Mouse (Mus musculus) forebrain, postnatal 0 days (tissue): ENCODE results near the gene Hivep3. TPM values are rescaled to one million over a fixed set of nuclear protein-coding genes. Genes with fewer than 3 reads are reported as not detected.

ENCODE experiments used
- ATAC-seq: fragments of 200-750 bp; cut with Nextera tagmentation; 2 replicates; pipeline ENCODE4 v1.8.0; 2017; ENCODE audit warnings: mild to moderate bottlenecking, moderate library complexity
- DNase-seq: peaks from one replicate; pipeline ENCODE4 v3.0.0-alpha.2; 2015
- H3K27ac ChIP-seq: fragments of 300-500 bp; sonication (generic); 2 replicates; pipeline ENCODE4 v1.5.1; 2014; ENCODE audit warnings: low read depth, mild to moderate bottlenecking, antibody characterized with exemption, low read length, moderate library complexity, mixed read lengths
- H3K27me3 ChIP-seq: fragments of 300-500 bp; sonication (generic); 2 replicates; pipeline ENCODE4 v1.6.1; 2014; ENCODE audit warnings: mild to moderate bottlenecking, low read length, mixed read lengths; ENCODE audit not compliant: insufficient read depth
- H3K36me3 ChIP-seq: fragments of 300-500 bp; sonication (generic); 2 replicates; pipeline ENCODE4 v1.6.1; 2014; ENCODE audit warnings: mild to moderate bottlenecking, moderate library complexity; ENCODE audit not compliant: insufficient read depth
- H3K4me1 ChIP-seq: fragments of 300-500 bp; sonication (generic); 2 replicates; pipeline ENCODE4 v1.6.1; 2014; ENCODE audit warnings: antibody characterized with exemption; ENCODE audit not compliant: insufficient read depth
- H3K4me2 ChIP-seq: fragments of 300-500 bp; sonication (generic); 2 replicates; pipeline ENCODE4 v1.6.1; 2014; ENCODE audit warnings: low read depth, mild to moderate bottlenecking, moderate library complexity
- H3K4me3 ChIP-seq: fragments of 300-500 bp; sonication (generic); 2 replicates; pipeline ENCODE4 v1.5.1; 2014; ENCODE audit warnings: low read depth, low read length, mixed read lengths
- H3K9ac ChIP-seq: fragments of 300-500 bp; sonication (generic); 2 replicates; pipeline ENCODE4 v1.6.1; 2014; ENCODE audit warnings: mild to moderate bottlenecking
- H3K9me3 ChIP-seq: fragments of 300-500 bp; sonication (generic); 2 replicates; pipeline ENCODE4 v1.6.1; 2016; ENCODE audit warnings: low read length
- CTCF ChIP-seq: sonication (generic); IDR thresholded peaks from 2 replicates; pipeline ENCODE4 v1.5.1; 2016; ENCODE audit warnings: antibody characterized with exemption, control low read depth, low read depth
- WGBS: fragments of 180-500 bp; shearing (Covaris S2); extraction: QIAGEN DNeasy Blood & Tissue Kit; methylation state at CpG from one replicate; pipeline ENCODE4 v1.1.7; 2014; 5-methylcytosine and 5-hydroxymethylcytosine counted together
- polyA plus RNA-seq: library from polyadenylated mRNA; unstranded; fragments of >200 nt; fragmentation: Nextera tagmentation; extraction: Ambion mirVana; gene quantifications from 2 replicates; pipeline ENCODE4 v1.2.1, GENCODE M21; 2015
- total RNA-seq: library from RNA; depleted of rRNA; stranded (reverse); fragments of >200 nt; gene quantifications from 2 replicates; pipeline ENCODE4 v1.2.3, GENCODE M21; 2014

Hivep3 gene
- total and polyA plus RNA-seq, 2 experiments from 2014 or later, result 16.9 to 21.3 TPM

DNA sequence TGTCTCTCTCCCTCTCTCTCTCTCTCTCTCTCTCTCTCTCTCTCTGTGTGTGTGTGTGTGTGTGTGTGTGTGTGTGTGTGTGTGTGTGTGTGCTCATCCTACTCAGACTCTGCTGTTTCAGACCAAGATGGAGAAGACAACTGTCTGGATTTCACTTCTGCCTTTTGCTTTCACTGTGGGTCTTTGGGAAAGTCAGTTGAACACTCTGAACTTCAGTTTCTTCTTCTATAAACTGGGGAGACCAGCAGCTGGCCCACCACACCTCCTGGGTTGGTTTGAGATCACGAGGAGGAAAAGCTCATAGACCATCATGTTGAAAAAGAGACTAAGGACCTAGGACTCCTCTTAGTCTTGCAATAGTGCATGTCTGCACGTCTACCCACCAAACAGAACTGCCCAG is 246.3 kb downstream of the Hivep3 start:
- TF ChIP-seq CTCF, result no peak
- Histone ChIP-seq H3K4me2 (no peak overlapping the region), H3K4me1 (no peaks in the 10 kb centered on the region), H3K9me3 (no peaks in the 10 kb centered on the region), H3K27ac (no peak overlapping the region), H3K27me3 (no peaks in the 10 kb centered on the region), H3K36me3 (no peaks in the 10 kb centered on the region), H3K4me3 (no peak overlapping the region), H3K9ac (no peak overlapping the region)
- DNase-seq, result no peak
- WGBS, result 77% methylated on average over 2 of the region's 2 CpGs
- ATAC-seq, result no peak

DNA sequence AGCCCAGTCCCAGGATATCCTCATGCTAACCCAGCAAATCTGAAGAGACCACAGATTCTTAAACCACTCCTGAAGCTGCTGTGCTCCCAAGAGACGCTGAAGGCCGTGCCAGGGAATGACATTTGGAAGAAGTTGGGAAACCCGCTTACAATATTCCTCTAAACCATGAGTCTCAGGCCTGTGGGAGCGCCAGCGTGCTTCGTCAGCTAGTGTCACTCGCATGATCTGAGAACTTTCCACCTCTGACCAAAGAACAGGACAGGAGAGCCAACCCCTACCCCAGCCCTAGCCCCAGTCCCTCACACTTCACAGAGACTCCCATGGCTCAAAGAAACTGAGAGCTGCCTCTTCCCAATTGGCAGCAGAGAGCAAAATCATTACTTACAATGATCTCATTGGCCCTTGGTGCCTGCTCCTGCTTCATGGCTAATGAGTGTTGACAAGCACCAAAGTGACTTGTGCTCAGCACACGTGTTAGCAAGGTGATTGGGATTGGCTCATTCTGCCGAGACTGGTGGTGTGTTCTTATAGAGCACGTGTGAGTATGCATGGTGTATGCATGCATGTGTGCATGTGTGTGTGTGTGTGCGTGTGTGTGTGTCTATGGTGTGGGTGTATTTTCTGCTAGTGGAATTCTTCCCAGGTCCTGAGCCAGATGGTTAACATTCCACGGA is 247.6 kb downstream of the Hivep3 start:
- DNase-seq (no peak), ATAC-seq (no peak)
- Histone ChIP-seq H3K27me3 (no peaks in the 10 kb centered on the region), H3K27ac (no peak overlapping the region), H3K4me3 (no peak overlapping the region), H3K9me3 (no peaks in the 10 kb centered on the region), H3K36me3 (no peaks in the 10 kb centered on the region), H3K4me2 (no peak overlapping the region), H3K4me1 (peaks cover 4% of the 10 kb centered on the region), H3K9ac (no peak overlapping the region)
- 78% methylated on average over 12 of the region's 12 CpGs for WGBS
- TF ChIP-seq CTCF, result no peak

DNA sequence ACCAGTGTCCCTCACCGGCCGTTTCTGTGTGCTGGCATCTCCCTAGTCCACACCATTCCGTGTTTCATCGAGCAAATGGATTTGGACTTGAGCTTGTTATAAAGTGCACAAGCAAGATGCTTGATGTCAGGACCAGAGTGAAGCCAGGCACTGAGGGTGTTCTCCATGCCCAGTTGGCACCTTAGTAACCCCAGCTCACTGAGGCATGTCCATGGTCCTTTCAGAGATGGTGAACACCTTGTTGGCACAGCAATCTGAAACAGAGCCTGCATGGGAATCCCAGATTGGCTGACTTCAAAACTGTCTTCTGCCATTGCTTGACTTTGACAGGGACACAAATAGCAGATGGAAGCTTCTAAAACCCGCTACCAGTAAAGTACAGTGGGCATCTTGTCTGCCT is 252.5 kb downstream of the Hivep3 start:
- ATAC-seq (no peak), DNase-seq (no peak)
- Histone ChIP-seq H3K36me3 (no peaks in the 10 kb centered on the region), H3K27me3 (no peaks in the 10 kb centered on the region), H3K9ac (no peak overlapping the region), H3K27ac (peak overlapping the region; percentile 87), H3K9me3 (no peaks in the 10 kb centered on the region), H3K4me3 (no peak overlapping the region), H3K4me2 (no peak overlapping the region), H3K4me1 (peaks cover 20% of the 10 kb centered on the region)
- no peak for TF ChIP-seq CTCF
- WGBS, result 71% methylated on average over 5 of the region's 5 CpGs

DNA sequence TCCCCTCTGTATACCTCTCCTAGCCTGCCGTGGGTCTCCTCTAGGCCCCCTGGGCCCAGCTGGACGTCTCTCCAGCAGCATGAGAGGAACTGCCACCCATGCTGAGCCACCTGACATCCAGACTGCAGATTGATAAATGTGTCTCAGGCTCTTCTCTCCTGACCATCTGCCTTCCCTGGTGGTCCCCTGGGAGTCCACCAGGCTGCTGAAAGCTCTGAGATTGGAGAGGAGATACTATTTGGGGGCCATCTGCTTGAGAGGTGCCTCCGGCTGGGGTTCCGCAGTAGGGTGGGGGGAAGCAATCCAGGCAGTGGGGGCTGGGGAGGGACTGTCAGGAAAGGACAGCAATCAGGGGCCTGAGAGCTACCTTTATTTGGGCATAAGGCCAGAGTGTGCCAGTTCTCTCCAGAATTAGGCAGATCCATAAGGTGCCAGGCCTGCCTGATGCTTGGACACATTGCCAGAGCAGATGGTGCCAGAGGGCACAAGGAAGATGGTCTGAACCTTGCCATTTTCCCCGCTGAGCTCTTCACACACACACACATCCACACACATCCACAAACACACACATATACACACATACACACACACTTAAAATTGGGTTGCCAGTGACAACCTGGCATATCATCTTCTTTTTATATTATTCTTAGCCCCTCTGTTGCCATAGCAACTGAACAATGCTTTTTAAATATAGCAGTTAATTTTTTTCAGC is 253.2 kb downstream of the Hivep3 start:
- peak; percentile 81 for ATAC-seq
- WGBS, result 43% methylated on average over 5 of the region's 5 CpGs
- peak; percentile 80 for DNase-seq
- H3K27ac ChIP-seq, result peak overlapping the region; percentile 87
- no peak overlapping the region for H3K4me3 ChIP-seq
- TF ChIP-seq CTCF, result peak; percentile 4; the same call in 1 of the 2 replicates
- no peaks in the 10 kb centered on the region for H3K27me3 ChIP-seq
- H3K9ac ChIP-seq, result no peak overlapping the region; the same call in 1 of the 2 replicates
- H3K4me2 ChIP-seq, result no peak overlapping the region
- no peaks in the 10 kb centered on the region for H3K9me3 ChIP-seq
- H3K4me1 ChIP-seq, result peaks cover 20% of the 10 kb centered on the region
- no peaks in the 10 kb centered on the region for H3K36me3 ChIP-seq

DNA sequence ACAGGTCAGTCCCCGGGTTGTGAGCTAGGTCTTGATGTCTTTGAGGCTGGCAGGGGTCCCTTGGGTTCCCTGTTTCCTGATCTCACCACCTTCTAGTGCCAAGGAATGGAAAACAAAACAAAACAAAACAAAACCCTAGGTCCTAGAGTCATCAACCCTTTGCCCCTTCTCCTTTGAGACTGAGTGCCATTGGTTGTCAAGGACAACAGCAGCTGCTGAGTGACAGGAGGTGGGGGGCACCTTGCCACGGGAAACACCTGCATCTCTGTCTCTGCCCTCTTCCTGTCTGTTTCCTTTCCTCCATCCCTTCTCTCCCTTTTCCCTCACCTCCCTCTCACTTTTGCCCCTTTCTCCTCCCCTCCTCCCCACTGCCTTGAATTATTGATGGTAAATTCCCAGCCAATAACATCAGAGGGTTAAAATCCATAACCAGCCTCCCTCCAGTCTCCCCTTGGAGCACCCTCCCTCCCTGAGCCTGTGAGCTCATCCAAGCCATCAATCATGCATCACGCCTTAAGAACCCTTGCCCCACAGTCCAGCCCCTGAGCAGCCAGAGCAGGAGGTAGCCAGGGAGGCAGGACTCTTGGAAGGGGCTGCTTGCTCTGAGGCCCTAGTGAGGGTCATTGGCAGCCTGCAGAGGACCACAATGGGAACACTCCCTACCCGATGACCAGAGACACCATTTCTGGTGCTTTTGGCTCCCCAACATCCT is 253.9 kb downstream of the Hivep3 start:
- no peak; the same call in 1 of the 2 replicates for ATAC-seq
- no peaks in the 10 kb centered on the region for H3K36me3 ChIP-seq
- H3K9me3 ChIP-seq, result no peaks in the 10 kb centered on the region
- H3K4me1 ChIP-seq, result peaks cover 20% of the 10 kb centered on the region
- DNase-seq, result no peak
- no peak overlapping the region for H3K4me3 ChIP-seq
- peak overlapping the region; percentile 87 for H3K27ac ChIP-seq
- H3K4me2 ChIP-seq, result no peak overlapping the region
- no peak for TF ChIP-seq CTCF
- no peak overlapping the region for H3K9ac ChIP-seq
- 41% methylated on average over 4 of the region's 4 CpGs for WGBS
- H3K27me3 ChIP-seq, result no peaks in the 10 kb centered on the region

DNA sequence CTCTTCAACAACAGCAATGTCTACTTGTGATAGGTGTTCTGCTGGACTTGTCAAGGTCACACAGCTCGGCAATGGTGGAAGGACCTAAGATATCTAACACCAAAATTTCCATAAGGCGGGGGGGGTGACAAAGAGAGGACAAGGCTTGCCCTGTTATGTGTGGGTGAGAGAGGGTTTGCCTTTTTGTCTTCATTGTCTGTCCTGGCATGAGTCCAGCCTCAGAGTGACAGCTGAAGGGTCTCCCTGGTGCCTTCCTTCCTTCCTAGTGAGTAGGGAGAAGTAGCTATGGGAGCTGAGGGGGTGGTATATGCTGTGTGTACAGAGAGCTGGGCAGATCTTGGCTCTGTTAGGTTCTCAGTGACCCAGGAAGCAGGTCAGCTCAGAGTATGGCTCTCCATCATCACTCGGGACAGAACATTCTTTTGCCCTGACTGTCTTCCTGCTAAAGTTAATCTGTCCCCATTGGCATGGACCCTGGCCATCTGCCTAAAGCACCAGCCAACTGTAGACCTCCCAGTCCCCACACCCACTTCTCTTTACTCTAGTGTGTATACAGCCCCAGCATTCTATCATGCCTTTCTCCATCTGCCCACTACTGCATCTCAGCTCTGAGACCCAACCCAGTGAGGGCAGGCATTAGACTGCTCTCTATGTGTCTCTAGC is 255.6 kb downstream of the Hivep3 start:
- Histone ChIP-seq H3K9ac (no peak overlapping the region), H3K27me3 (no peaks in the 10 kb centered on the region), H3K4me1 (peaks cover 20% of the 10 kb centered on the region), H3K4me3 (no peak overlapping the region), H3K27ac (no peak overlapping the region), H3K9me3 (no peaks in the 10 kb centered on the region), H3K36me3 (no peaks in the 10 kb centered on the region), H3K4me2 (no peak overlapping the region)
- DNase-seq (no peak), ATAC-seq (no peak)
- no peak for TF ChIP-seq CTCF
- 54% methylated on average over 3 of the region's 3 CpGs for WGBS
